Mouse (Mus musculus): ENCODE results near the gene Pigv.

Gene Pigv

GRCm38 (mm10) chr4:133671881-133672844 lies at the start of gene Pigv:
Pigv (minus strand) TSS chr4:133672647.
- peak; percentile 77 for DNase-seq (ENCODE audit: low read depth, low spot score)

DNA sequence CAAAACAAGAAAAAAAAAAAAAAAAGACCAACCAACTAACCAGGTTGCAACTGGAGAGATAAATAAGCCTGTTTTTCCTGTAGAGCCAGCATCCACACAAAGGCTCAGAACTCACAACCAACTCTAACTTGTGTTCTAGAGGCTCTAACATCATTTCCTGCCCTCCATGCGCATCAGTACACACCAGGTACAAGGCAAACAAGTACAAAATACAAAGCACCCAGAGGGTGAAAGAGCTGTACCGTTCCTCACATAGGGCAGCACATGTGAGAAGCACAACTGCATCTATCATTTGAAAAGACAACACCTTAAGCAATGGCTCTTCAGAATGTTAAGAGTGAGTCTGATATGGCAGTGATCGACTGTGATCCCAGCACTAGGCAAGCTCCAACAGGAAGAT lies 47.3 kb upstream of the Pigv start:
- DNase-seq (ENCODE audit: low read depth, low spot score), result no peak

- DNase-seq (ENCODE audit: low read depth, low spot score), result no peak
These were observed 40.3 kb upstream of the Pigv start for GRCm38 (mm10) chr4:133712755-133713154.

GRCm38 (mm10) chr4:133711307-133712076 lies 39.0 kb upstream of the Pigv start:
- no peak for DNase-seq (ENCODE audit: low read depth, low spot score)

DNA sequence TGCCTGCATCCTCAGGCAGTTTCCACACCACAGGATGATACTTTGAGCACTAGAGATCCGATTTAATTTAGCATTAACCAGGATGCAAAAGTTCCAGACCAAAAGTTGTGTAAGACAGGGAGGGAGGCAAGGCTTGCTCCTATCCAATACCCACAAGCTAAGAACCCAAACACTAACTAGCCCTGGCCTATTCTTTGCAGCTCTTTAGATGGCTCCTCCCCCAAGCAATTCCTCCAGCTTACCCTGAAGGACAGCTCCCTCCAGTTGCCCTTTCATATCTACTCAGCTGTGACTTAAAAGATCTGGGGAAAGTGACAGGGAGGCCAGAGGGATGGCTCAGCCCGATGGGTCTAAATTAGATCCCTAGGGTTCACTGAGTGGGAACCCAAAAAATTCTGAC lies 36.9 kb upstream of the Pigv start:
- no peak for DNase-seq (ENCODE audit: low read depth, low spot score)

GRCm38 (mm10) chr4:133707464-133707863 lies 35.0 kb upstream of the Pigv start:
- no peak for DNase-seq (ENCODE audit: low read depth, low spot score)

DNA sequence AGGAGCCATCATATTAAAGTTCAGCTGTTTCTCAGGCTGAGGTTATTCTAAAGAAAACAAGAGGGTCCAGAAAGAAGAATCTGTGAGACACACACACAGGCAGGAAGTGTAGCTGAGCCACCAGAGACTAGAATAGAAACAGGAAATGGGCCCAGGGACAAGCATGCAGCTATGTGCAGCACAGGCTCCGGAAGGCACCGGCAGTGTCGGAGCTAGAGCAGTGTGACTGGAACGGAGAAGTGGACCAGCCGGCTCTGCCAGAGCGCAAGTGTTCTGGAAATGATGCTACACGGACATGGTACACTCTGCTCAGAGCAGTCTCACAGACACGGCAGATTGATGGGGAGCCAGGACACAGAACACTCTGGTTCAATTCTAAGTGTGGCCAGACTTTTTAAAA lies 34.5 kb upstream of the Pigv start:
- DNase-seq (ENCODE audit: low read depth, low spot score), result no peak

GRCm38 (mm10) chr4:133705062-133705461 lies 32.6 kb upstream of the Pigv start:
- no peak for DNase-seq (ENCODE audit: low read depth, low spot score)

GRCm38 (mm10) chr4:133700905-133701368 lies 28.5 kb upstream of the Pigv start:
- DNase-seq (ENCODE audit: low read depth, low spot score), result peak; percentile 13

DNA sequence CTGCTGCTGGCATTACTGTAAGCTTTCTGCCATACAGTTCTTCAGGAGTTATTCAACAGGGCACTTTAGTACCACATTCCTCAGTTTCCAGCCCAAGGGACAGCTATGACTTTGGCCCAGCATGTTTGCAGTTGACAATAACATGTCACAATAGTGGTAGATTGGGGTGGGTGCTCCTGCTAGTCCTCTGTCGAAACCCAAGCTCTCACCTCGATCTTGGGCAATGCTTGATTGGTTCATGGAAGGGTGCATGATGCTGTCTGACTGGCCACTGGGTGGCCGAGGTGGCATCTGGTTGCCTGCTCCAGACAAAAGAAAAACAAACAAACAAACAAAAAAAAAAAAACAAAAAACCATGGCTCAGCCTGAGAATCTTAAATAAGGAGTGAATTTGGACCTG lies 22.9 kb upstream of the Pigv start:
- no peak for DNase-seq (ENCODE audit: low read depth, low spot score)

DNA sequence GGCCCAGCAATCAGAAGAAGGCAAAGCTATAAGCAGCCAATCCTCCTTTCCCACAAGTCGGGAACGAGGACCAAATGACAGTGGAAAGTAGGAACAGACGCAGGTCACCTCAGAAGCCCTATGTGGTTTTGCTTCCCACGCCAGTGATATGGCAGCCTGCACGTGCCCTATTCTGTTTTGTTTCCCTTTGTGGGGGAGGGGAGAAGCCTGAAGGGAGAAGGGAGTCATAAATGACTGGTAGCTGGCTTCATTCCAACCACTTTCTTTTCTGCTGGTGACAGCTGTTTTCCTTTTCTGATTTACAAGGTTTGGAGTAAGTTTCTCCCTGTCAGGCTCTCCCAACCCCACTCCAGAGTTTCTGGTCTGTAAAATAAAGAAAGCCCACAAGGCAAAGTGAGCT lies 17.8 kb upstream of the Pigv start:
- DNase-seq (ENCODE audit: low read depth, low spot score), result no peak

DNA sequence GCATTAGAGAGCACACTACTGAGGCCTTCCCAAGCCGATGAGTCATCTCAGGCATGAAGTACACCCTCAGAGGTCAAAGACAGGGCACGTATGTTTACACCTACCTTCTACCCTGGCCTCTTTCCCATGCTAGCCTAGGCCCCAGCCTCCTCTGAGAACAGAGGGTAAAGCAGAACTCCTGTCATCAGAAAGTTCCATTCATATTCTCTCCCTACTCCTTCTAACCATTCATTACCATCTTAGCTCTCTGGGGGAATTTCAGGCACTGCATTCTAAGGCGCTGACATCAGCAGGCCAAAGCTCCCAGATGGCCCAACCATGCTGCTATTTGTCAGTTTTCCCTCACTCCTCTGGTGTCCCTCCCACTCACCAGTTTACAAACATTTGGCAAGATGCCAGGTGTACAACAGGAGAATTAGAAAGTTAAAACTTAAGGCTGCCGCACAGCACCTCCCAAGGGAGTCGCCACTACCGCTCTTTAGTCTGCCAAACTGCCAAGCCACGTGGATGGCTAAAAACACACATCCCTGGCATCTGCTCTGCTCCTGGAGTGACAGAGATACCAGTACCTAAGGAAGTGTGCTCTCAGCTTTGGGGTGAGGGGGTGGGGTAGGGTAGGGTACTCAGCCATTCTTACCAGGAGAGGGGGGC lies 16.1 kb upstream of the Pigv start:
- no peak for DNase-seq (ENCODE audit: low read depth, low spot score)

DNA sequence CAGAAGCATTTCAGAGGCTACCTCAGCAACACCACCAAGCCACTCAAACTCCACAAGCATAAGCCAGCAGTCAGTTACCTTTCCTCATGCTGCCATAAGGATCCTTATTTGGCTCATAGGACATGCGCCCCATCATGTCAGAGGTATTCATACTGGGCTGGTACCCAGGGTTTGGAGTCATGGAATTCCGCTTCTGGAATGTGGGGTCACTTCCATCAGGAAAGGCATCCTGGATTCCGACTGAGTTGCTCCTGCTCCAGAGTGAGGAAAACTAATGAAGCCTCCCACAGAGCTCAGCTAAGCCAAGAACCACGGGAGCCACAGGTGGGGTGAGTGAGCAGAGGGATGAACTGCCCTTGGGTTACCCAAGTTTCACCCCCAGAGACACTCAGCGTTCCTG lies 14.7 kb upstream of the Pigv start:
- no peak for DNase-seq (ENCODE audit: low read depth, low spot score)

DNA sequence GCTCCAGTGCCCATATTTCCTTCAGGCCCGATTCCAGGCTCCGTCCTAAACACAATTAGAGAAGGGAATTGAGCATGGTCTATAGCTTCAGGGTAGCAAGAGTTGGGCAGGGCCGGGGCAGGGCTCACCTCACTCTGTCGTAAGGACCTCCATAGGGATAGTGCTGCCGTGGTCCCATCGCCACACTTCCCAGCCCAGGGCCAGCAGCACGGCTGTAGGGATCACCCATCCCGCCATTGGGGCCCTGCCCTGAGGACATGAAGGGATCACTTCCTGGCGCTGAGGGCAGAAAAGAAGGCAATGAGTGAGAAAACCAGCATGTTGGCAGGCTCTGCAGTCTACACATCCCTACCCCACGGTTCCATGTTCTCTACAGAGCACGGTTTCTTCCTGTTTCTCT lies 14.1 kb upstream of the Pigv start:
- no peak for DNase-seq (ENCODE audit: low read depth, low spot score)

DNA sequence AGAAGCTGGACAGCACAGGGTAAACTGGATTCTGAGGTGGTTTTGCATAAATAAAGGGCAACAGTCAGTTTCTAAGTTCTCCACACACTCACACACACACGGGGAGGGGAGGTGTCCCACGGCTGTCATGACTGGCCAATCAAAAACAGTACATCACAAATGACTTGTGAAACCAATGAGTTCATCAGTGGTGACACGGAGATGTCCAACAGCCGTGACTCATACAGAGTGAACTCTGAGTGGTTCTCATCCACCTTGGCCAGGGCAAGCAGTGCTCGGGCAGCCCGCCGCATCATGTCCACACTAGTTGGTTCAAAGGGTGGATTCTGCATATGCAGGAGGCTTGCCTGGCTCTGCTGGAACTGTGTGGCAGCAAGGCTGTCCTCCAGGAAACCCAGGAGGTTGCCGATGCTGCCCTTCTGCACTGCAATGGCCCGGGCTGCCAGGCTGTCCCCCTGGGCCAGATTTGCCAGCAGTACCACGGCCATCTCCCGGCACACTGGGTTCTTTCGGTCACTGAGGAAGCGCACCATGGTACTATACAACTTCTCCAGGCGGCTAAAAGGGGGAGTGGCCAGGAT lies 7.8 kb upstream of the Pigv start:
- DNase-seq (ENCODE audit: low read depth, low spot score), result no peak

DNA sequence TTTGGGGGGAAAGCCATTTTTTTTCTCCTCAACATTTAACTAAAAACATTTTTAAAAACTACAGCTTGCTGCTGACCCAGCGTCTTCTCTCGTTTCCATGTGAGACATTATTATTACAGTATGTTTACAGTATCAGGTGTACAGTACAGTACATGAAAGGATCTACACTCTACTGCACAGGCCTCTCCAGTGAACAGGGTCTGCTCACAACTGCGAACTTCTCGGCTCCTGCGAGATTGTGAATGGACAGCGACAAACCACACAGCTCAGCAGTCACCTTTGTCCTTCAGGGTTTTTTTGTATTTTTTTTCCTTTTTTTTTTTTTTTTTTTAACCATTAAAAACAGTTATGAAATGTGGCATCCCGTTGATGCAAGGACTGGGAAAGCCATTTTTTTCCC lies 7.2 kb upstream of the Pigv start:
- DNase-seq (ENCODE audit: low read depth, low spot score), result no peak

- DNase-seq (ENCODE audit: low read depth, low spot score), result no peak
These were observed 4.8 kb upstream of the Pigv start for GRCm38 (mm10) chr4:133677266-133677665.

DNA sequence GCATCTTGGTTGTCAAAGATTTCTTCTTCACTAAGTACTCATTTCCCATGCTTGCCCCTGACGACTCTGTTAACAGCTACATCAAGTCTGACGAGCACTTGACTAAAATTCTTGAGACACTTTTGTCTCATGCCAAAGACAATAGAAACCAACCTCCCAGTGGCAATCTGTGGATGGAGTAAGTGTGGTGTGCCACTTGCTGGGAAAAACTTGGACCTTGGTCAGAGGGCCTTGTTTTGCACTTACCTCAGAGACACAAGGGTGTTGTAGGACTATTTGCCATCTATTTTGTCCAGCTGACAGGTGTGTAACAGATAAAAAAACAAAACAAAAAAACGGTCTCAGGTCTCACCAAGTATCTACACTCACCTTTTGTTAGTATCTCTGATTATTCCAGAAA lies 3.7 kb upstream of the Pigv start:
- no peak for DNase-seq (ENCODE audit: low read depth, low spot score)

- no peak for DNase-seq (ENCODE audit: low read depth, low spot score)
These were observed 3.2 kb upstream of the Pigv start for GRCm38 (mm10) chr4:133675594-133676016.

DNA sequence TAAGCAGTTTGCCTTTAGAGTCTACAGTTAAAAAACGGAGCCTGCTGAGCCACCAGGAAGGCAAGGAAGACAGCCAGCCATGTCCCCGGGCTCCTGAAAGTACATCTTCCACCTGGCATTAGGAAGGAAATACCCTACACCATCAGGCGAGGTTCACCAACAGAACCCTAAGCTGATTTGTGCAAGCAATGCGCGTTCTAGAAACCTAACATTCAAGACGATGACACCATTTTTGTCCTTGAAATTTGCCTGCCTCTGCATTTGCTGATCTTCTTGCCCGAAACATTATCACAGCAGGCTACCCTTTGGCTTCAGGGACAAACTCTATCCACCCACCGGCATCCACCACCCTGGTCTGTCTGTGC lies 1.9 kb upstream of the Pigv start:
- DNase-seq (ENCODE audit: low read depth, low spot score), result no peak

GRCm38 (mm10) chr4:133673666-133674330 lies 1.4 kb upstream of the Pigv start:
- no peak for DNase-seq (ENCODE audit: low read depth, low spot score)

All from retina, adult 2 months (tissue).